Mouse (Mus musculus) gastrocnemius, postnatal 14 days (tissue): ENCODE measurements around the gene Pde4b. TPM values are rescaled to one million over a fixed set of nuclear protein-coding genes. Genes with fewer than 3 reads are reported as not detected.
"Not testable (repeated sequence)": the region's sequence is repeated elsewhere in the genome, so short reads cannot be mapped to it uniquely, and the experiment has no call there.

Source experiments
- DNase-seq: peaks from one replicate; pipeline ENCODE4 v3.0.0; 2021; ENCODE audit warnings: mixed read lengths
- intact Hi-C: fragments of 180-260 bp; cut with DNase I; formaldehyde crosslinking; loops from one replicate; pipeline ENCODE4 v1.15.1; 2025; ENCODE audit warnings: low total_unique reads
- long read RNA-seq, 2 experiments: library from polyadenylated mRNA; stranded (forward); transcript quantifications; one replicate each; pipeline ENCODE4 v2.0.0; 2021
- total RNA-seq, 2 experiments: library from RNA; stranded (reverse); gene quantifications; 2 replicates each; pipeline ENCODE4 v1.2.3; 2021

The Pde4b gene
- 10 to 100 TPM; 28.8 to 39.4 TPM for total RNA-seq
- long read RNA-seq, experiment 1, transcript Pde4b-203 (10 exons, 2,756 nt), result major isoform, 13 of 20 reads
- long read RNA-seq, experiment 1, partial matches to known transcripts, result 2 of 20 reads
- long read RNA-seq, experiment 1, other reads (novel, unspliced or antisense), result 4 of 20 reads
- long read RNA-seq, experiment 2, transcript Pde4b-203 (10 exons, 2,756 nt), result major isoform, 42 of 69 reads
- long read RNA-seq, experiment 2, partial matches to known transcripts, result 7 of 69 reads
- long read RNA-seq, experiment 2, other reads (novel, unspliced or antisense), result 19 of 69 reads

DNA sequence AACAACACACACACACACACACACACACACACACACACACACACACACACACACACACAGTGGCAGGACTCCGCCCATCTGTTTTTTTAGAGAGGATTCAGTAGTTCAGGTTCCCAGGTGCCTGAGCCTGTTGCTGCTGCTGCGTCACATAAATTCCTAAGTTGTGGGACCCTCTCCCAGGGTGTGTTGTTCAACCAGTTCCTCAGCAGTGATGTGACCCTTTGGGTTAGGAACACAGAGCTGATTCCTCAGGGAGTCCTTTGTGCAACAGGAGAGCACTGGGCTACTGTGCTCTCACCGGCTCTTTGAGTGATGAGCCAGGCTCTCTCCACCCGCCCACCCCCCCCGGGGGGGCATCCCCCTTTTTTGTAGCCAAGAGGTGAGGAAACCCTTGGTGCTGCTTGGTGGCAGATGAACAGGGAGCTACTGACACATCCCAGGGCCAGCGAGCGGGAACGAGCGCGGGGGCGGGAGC, at the start of gene Pde4b:
Gene Pde4b (plus strand): TSS at position 453 of the 475 bp plus-strand sequence.
- no peak for DNase-seq
- intact Hi-C loops, result no loop called here

DNA sequence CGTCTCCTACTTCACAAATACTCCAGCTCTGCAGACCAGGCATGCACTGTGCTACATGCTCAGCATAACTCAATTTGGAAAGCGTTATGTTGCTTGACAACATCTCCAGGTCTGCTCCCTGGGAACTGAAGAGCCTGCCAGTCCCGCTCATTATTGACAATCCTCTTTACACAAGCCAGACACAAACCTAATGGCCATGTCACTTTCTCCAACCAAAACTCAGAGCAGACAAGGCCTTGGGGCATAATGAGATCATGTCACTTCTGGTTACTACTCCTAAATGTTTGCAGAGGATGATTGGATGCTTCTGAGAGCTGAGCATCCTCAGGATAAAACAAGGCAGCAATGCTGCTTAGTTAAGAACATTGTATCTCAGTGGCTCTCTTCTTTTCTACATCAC, 47.2 kb upstream of the Pde4b start:
- DNase-seq, result no peak
- intact Hi-C loops, result no loop called here

GRCm38 (mm10) chr4:102045183-102046140, 41.9 kb upstream of the Pde4b start:
- DNase-seq, result no peak
- intact Hi-C loops, result no loop called here

GRCm38 (mm10) chr4:102049368-102049767, 38.0 kb upstream of the Pde4b start:
- DNase-seq, intact Hi-C loops: not testable (repeated sequence)

GRCm38 (mm10) chr4:102061322-102061721, 26.0 kb upstream of the Pde4b start:
- no peak for DNase-seq

GRCm38 (mm10) chr4:102069314-102069713, 18.0 kb upstream of the Pde4b start:
- no peak for DNase-seq
- intact Hi-C loops, result no loop called here

More at GRCm38 (mm10) chr4:102061322-102061721, 26.0 kb upstream of the Pde4b start:
- intact Hi-C loops, result no loop called here

DNA sequence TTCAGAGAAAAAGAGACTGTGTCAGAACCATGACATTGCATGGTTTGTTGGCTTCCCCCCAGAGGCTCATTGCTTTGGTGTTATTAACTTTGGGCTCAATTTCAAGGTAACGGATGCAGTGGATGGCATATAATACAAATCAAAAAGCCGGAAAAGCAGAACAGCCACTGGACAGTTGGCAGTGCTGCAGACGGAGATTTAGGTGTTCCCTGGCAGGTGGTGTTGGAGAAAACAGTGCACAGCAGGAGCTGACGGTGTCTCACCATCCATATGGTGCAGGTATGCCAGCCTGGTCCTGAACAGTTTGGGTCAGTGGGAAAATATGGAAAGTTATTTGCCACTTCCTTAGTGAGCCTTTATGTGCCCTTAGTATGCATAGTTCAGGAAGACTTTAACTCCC, 1.0 kb upstream of the Pde4b start:
- intact Hi-C loops, result no loop called here
- no peak for DNase-seq

DNA sequence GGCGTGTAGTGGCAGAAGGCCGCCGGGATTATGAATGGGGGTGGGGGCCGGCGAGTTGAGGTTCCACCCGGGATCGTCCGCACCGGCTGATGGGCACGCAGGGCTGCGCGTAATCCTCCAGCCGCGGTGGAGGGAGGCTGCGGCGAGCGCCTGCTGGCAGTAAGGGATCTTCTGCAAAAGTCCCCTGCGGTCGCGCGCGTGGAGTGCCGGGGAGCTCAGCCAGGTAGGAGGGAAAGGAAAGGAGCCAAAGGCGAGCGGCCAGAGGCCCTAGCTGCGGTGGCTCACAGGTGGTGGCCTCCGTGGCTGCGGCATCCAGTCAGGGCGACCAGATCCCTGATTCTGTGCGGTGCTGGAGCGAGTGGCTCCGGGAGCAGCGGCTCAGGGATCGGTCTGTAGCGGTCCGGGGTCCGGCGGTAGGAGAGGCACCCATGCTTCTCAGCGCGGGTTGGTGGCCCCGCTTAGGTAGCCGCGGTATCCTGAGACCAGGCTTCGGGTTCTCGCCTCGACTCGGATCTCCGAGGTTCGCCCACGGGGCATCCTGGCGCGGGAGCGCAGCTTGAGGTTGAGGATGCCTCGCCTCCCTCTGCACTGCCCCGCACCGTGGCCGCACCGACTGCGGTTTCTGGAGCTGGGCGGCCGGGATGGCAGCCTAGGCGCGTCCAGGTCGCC, 357 bp downstream of the Pde4b start:
- peak; percentile 6 for DNase-seq
- intact Hi-C loops, result no loop called here

DNA sequence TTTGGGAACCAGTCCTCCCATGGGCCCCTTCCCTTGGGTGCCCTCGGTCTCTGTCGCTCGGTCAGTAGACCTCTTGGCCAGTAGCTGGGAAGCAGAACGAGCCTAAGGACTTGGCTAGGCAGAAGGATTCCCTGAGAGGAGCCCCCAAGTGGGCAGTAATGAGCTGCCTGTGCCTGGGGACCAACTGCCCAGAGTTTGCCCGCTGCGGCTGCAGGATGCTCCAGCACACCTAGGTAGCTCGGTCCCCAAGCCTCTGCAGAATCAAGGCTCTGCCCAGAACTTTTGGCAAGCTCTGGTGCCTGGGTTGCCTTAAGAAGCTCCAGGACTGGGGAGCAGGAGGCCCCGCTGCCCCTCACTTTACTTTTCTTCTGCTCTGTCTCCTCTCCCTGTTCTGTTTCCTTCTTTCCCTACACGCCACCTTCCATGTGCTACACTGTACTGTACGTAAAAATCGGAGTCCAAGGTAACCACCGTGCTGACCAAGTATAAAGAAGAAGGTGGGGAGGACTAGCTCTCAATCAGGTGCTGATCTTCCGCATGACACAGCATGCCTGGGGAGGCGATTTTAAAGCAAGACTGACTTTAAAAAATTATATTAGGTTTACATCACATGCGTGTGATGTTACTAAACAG, 1.0 kb downstream of the Pde4b start:
- intact Hi-C loops, result no loop called here
- no peak for DNase-seq

GRCm38 (mm10) chr4:102095851-102096250, 8.5 kb downstream of the Pde4b start:
- no peak for DNase-seq
- intact Hi-C loops, result no loop called here

GRCm38 (mm10) chr4:102102241-102102640, 14.9 kb downstream of the Pde4b start:
- intact Hi-C loops, result no loop called here
- DNase-seq, result no peak

- intact Hi-C loops, result no loop called here
- DNase-seq, result no peak
These were observed 17.2 kb downstream of the Pde4b start for GRCm38 (mm10) chr4:102104534-102105014.

DNA sequence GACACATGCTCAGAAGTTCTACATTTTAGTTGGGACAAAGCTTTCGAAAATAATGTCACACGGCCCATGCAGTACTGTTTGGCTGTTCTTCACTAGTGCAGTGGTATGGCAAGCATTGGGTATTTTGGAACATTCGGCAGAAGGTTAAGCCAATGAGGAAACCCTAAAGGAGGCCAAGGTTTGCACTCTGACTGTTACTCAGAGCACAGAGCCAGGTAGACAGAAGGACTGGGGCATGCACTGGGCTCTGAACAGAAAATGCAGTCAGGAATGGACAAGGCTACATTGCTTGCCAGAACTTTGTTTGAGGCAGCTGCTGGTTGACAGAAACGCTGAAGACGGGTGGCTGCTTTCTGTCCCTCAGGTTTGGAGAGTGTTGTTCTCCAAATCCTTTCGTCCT, 19.4 kb downstream of the Pde4b start:
- intact Hi-C loops, result no loop called here
- DNase-seq, result no peak

DNA sequence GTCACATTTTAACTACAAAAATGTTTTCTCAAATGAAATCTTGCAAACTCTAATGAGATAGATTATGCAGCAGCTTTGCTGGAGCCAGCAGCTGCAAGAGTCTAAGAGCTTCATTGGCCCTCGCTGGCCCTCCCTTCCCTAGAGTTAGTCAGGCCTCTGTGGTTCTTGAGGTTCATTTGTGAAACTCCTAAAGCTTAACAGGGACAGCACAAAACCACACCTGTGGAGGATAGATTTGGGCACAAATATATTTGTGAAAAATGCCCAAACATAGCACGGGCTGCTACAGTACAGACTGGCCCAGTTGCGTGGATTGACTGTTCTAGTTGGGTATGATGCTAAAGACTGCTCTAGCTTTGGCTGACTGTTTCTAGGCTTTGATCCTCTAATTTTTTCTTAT, 32.1 kb downstream of the Pde4b start:
- intact Hi-C loops, result no loop called here

GRCm38 (mm10) chr4:102136366-102136849, 49.1 kb downstream of the Pde4b start:
- intact Hi-C loops, result no loop called here
- DNase-seq, result no peak

More for the DNA sequence above, 32.1 kb downstream of the Pde4b start:
- DNase-seq, result no peak

DNA sequence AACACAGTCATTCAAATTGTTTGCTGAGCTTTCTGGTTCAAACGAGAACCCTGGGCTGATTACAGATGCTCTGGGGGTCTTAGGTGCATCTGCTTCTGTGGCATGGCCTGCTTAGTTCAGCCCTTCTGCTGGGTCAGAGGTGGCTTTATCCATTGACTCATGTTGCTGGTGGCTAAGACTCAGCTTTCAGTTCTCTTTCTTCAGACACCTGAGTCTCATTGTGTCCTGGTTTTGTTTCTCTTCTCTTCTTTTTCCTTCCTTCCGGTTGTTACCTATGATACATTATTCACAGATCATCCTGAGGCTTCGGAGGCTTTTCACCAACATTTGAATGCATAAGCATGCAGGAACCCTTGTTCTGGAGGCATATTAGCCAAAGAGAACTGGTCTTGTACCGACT, 51.0 kb downstream of the Pde4b start:
- intact Hi-C loops, result no loop called here
- no peak for DNase-seq

- DNase-seq, result no peak
These were observed 53.9 kb downstream of the Pde4b start for GRCm38 (mm10) chr4:102141241-102141640.

DNA sequence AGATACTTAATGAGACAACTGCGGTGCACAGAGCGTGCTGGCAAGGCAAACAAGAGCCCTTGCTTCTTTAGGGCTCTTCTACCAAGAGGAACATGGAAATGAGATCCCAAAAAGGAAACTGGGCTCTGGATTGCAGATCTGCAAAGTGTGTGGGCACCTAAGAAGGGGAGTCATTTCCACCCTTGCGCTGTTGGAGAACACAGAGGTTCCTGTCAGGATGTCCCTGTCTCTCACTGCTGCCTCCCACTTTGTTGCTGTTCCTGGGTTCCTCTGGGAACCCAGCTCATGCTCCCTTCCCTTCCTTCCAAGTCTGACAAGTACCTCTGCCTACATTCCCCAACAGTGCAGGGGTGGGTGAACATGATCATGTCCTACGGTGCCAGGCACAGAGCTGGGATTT, 61.4 kb downstream of the Pde4b start:
- no peak for DNase-seq
- intact Hi-C loops, result no loop called here

More at GRCm38 (mm10) chr4:102141241-102141640, 53.9 kb downstream of the Pde4b start:
- intact Hi-C loops, result no loop called here

- intact Hi-C loops, result no loop called here
- no peak for DNase-seq
These were observed 71.8 kb downstream of the Pde4b start for GRCm38 (mm10) chr4:102159178-102159577.
